8 mouse cellular contexts compared by ENCODE assay signal in genomic region chr16:90379897-90380296, GRCm38 (mm10). TPM values are rescaled to one million over a fixed set of nuclear protein-coding genes. Genes with fewer than 3 reads are reported as not detected.
DNase-seq lines count a peak whose midpoint lies in the region; ATAC-seq and TF ChIP-seq lines count a peak whose summit lies in the region.

No protein-coding gene starts in this region.

- 19% methylated on average over 11 of the region's 11 CpGs for WGBS in limb, embryonic 14.5 days

- peak; percentile 85 for TF ChIP-seq CTCF in testis, adult 2 months (IDR thresholded peaks at IDR 0.05; ENCODE audit: control insufficient read depth, insufficient read depth, insufficient replicate concordance, low read depth, low read length)

- H3K9me3 ChIP-seq in limb, embryonic 14.5 days (ENCODE audit: control insufficient read depth, low read length), result no peaks in the 10 kb centered on the region

- no peak overlapping the region for H3K9ac ChIP-seq in limb, embryonic 14.5 days (ENCODE audit: low read depth, low read length, severe bottlenecking)

- no peaks in the 10 kb centered on the region for H3K27me3 ChIP-seq in limb, embryonic 14.5 days (ENCODE audit: control insufficient read depth, insufficient read depth, low read length)
- H3K27me3 ChIP-seq in testis, adult 2 months (ENCODE audit: control insufficient read depth, insufficient read depth, low read length), result no peaks in the 10 kb centered on the region

- no peaks in the 10 kb centered on the region for H3K36me3 ChIP-seq in limb, embryonic 14.5 days (ENCODE audit: control insufficient read depth, insufficient read depth, low read length)
- H3K36me3 ChIP-seq in testis, adult 2 months (ENCODE audit: control insufficient read depth, insufficient read depth, low read length), result no peaks in the 10 kb centered on the region

- TF ChIP-seq POLR2A in limb, embryonic 14.5 days (IDR thresholded peaks at IDR 0.05; ENCODE audit: borderline replicate concordance, extremely low read depth, insufficient read depth, insufficient read length), result no peak
- TF ChIP-seq POLR2A in testis, adult 2 months (IDR thresholded peaks at IDR 0.05; ENCODE audit: control insufficient read depth, low read depth, low read length), result no peak

- H3K4me2 ChIP-seq in limb, embryonic 14.5 days (replicated peaks; ENCODE audit: low read depth, low read length, severe bottlenecking), result no peak overlapping the region

- H3K4me1 ChIP-seq in limb, embryonic 14.5 days (ENCODE audit: control insufficient read depth, insufficient read depth, low read length), result peaks cover 4% of the 10 kb centered on the region
- H3K4me1 ChIP-seq in testis, adult 2 months (ENCODE audit: control insufficient read depth, insufficient read depth, low read length), result no peaks in the 10 kb centered on the region; the same call in 1 of the 2 replicates

- H3K27ac ChIP-seq in limb, embryonic 14.5 days (replicated peaks; ENCODE audit: low read depth, low read length), result no peak overlapping the region
- no peak overlapping the region for H3K27ac ChIP-seq in testis, adult 2 months (ENCODE audit: control insufficient read depth, insufficient read depth, low read depth, low read length)

- ATAC-seq in limb, embryonic 14.5 days (ENCODE audit: low FRiP score, low read depth), result peak; percentile 70

- intact Hi-C loops in gastrocnemius, postnatal 36 days (cut with DNase I), result loop anchor here (2.0 kb wide), 1 partner anchor 333 kb away; no protein-coding TSS in a partner anchor

- DNase-seq in 3T3-L1 (ENCODE audit: low read depth, low spot score) (peak; percentile 42), adipocyte (ENCODE audit: low spot score) (peak; percentile 28)
- peak; percentile 68 to 85 for DNase-seq in cerebellum, postnatal 4 days (ENCODE audit: low spot score in 2 of 2)
- DNase-seq in gastrocnemius, postnatal 36 days, result peak; percentile 65 to 67
- DNase-seq in kidney, adult 18-20 months, result peak; percentile 84
- DNase-seq in limb, embryonic 14.5 days (ENCODE audit: low spot score), result peak; percentile 79
- DNase-seq in neural tube, embryonic 10.5 days (ENCODE audit: extremely low spot score, low spot score), result peak; percentile 83

- H3K4me3 ChIP-seq in limb, embryonic 14.5 days (replicated peaks; ENCODE audit: low read length), result no peak overlapping the region
- H3K4me3 ChIP-seq in testis, adult 2 months (ENCODE audit: control insufficient read depth, low read depth, low read length), result no peak overlapping the region

RNA-seq across cellular contexts. Expression of gene Hunk, which starts 5.9 kb away (rescaled TPM):
- total RNA-seq in gastrocnemius, postnatal 36 days (2021), result 1 to 10 TPM in 1 of 2 experiments, under 1 TPM in 1; 0.74 to 1.1 TPM
- 19.9 and 21.8 TPM in 2 replicates for polyA plus RNA-seq in limb, embryonic 14.5 days (2012; rRNA removed)
- 14.1 and 18.7 TPM in 2 replicates for polyA plus RNA-seq in limb, embryonic 14.5 days (2014; fragmentation: Nextera tagmentation; extraction: Ambion mirVana)
- polyA plus RNA-seq in testis, adult 2 months (2012; rRNA removed), result 5.0 and 5.7 TPM in 2 replicates

Comparison
In these comparisons a context has a peak if more than half of its experiments do, and no peak if none do; other contexts are left out.
1. DNase-seq: peak in every context shown above with its lines; median percentile 84 in kidney, adult 18-20 months; 83 in neural tube, embryonic 10.5 days; 79 in limb, embryonic 14.5 days; 76 in cerebellum, postnatal 4 days; 66 in gastrocnemius, postnatal 36 days; 42 in 3T3-L1; 28 in adipocyte.